Mouse (Mus musculus) stomach, postnatal 0 days (tissue): ENCODE measurements around the gene Stk19.

Experiments used
- CTCF ChIP-seq: IDR thresholded peaks from 2 replicates; pipeline ENCODE4 v1.5.1; 2016; ENCODE audit warnings: antibody characterized with exemption, low read depth, mild to moderate bottlenecking, moderate library complexity
- EP300 ChIP-seq: optimal IDR thresholded peaks from 2 replicates; pipeline ENCODE3; 2016; ENCODE audit warnings: antibody characterized with exemption

GRCm38 (mm10) chr17:34814818-34815370 lies 21.9 kb downstream of the Stk19 start:
- TF ChIP-seq CTCF (no peak), EP300 (no peak)
